Mouse (Mus musculus): Measurements from ENCODE around the gene Vmn1r196. TPM values are rescaled to one million over a fixed set of nuclear protein-coding genes. Genes with fewer than 3 reads are reported as not detected.
"Not testable (repeated sequence)": the region's sequence is repeated elsewhere in the genome, so short reads cannot be mapped to it uniquely, and the experiment has no call there.

Vmn1r196 gene
- not detected in 2 replicates for polyA plus RNA-seq (2015; fragmentation: Nextera tagmentation; extraction: Ambion mirVana)

DNA sequence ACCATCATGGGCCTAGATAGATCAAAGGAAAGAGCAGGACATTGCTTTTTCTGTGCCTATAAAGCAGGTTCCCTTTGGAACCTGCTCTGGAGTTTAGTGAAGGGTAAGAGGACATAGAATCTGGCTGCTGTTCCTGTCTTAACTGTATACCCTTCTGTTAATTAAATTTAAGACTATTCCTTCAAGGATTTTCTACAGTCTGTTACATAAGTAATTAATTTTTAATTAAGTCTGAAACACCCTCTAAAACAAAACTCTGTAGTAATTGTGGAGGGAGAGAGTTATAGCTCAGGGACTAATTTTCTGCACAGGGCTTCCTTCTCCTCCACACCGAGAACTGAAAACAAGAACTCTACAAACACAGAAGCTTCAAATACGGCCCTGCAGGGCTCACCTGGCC lies at the start of gene Vmn1r196:
Vmn1r196 (plus strand) TSS at position 301 of the 400 bp plus-strand sequence.
- Histone ChIP-seq H3K27ac (ENCODE audit: low read length) (no peak within 1 kb of the TSS), H3K27me3 (ENCODE audit: insufficient read depth, low read length) (no peaks in the 10 kb centered on the region), H3K9ac (replicated peaks; ENCODE audit: low read length) (no peak within 1 kb of the TSS), H3K36me3 (ENCODE audit: insufficient read depth, low read length) (no peaks in the 10 kb centered on the region), H3K4me1 (ENCODE audit: insufficient read depth, low read length) (no peaks in the 10 kb centered on the region), H3K9me3 (ENCODE audit: low read length) (no peaks in the 10 kb centered on the region), H3K4me3 (ENCODE audit: low read length) (no peak within 1 kb of the TSS), H3K4me2 (replicated peaks; ENCODE audit: low read depth, low read length) (no peak within 1 kb of the TSS)
- no peak for ATAC-seq (ENCODE audit: low FRiP score, low TSS enrichment)
- WGBS, result 77% methylated on average over 2 of the region's 2 CpGs

DNA sequence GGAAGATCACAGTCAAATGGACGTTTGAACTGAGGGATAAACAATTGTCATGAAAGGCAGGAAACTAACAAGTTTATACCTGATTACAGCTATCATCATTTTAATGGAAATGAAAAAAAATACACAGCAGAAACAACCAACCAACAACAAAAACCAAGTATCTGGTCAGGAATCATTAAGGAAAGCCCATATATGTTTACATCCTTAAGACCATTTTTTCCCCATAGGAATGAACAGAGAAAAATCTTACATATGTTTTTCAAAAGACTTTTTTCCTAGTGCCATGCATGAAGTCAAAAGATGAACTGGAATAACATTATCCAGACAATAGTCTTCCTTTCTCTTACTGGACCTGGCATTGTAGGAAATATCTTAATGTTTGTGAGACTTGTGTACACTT lies 45.8 kb upstream of the Vmn1r196 start, which contains the start of gene Vmn1r194:
Vmn1r194 (plus strand) TSS at position 301 of the 400 bp plus-strand sequence.
- no peaks in the 10 kb centered on the region for H3K4me1 ChIP-seq (ENCODE audit: insufficient read depth, low read length)
- H3K4me2 ChIP-seq (replicated peaks; ENCODE audit: low read depth, low read length), result no peak within 1 kb of the TSS
- ATAC-seq (ENCODE audit: low FRiP score, low TSS enrichment), result no peak
- no peaks in the 10 kb centered on the region for H3K36me3 ChIP-seq (ENCODE audit: insufficient read depth, low read length)
- H3K27me3 ChIP-seq (ENCODE audit: insufficient read depth, low read length), result no peaks in the 10 kb centered on the region
- H3K27ac ChIP-seq (ENCODE audit: low read length), result no peak within 1 kb of the TSS
- 33% methylated on average over 1 of the region's 1 CpGs for WGBS
- H3K9me3 ChIP-seq (ENCODE audit: low read length), result no peaks in the 10 kb centered on the region
- H3K9ac ChIP-seq (replicated peaks; ENCODE audit: low read length), result no peak within 1 kb of the TSS
- H3K4me3 ChIP-seq (ENCODE audit: low read length), result no peak within 1 kb of the TSS

DNA sequence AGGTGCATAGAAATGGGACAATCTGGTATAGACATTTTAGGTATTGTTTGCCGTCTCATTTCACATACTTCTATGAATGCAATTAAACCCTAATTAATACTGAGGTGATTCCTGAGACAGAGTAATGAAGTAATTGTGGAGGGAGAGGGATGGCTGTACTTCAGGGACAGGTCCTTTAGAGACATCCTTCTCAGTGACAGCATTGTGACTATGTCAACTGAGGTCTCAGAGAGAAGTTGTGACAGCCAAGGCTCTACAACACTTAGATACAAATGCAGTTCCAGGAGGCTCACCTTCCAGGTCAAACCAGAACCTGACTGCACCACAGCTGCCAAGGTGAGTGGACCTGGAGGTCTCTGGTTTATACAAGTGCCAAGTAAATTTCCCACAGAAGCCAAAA lies 19.5 kb upstream of the Vmn1r196 start, which contains the start of gene Vmn1r195:
Vmn1r195 (plus strand) TSS at position 301 of the 400 bp plus-strand sequence.
- not testable (repeated sequence) for H3K27me3 ChIP-seq (ENCODE audit: insufficient read depth, low read length); ATAC-seq (ENCODE audit: low FRiP score, low TSS enrichment); H3K9me3 ChIP-seq (ENCODE audit: low read length); H3K27ac ChIP-seq (ENCODE audit: low read length); H3K36me3 ChIP-seq (ENCODE audit: insufficient read depth, low read length); H3K9ac ChIP-seq (replicated peaks; ENCODE audit: low read length); H3K4me1 ChIP-seq (ENCODE audit: insufficient read depth, low read length); H3K4me2 ChIP-seq (replicated peaks; ENCODE audit: low read depth, low read length); H3K4me3 ChIP-seq (ENCODE audit: low read length)
- 88% methylated on average over 1 of the region's 1 CpGs for WGBS

DNA sequence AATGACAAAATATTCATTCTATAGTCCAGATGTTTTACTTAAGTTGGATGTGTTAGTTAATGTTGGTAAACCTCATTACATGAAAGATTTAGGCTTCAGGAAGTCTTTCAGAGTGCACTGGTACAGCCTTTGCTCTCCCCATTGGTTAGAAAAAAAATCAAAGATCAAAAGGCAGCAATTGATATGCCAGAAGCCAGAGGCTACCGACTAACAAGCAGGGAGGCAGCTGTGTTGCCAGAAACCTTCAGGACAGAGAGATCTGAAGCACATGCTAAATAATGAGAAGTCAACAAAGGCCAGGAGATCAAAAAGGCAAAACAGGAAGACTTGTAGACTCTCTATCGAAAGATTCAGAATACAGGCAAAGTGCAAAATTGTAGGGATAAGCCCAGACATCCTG lies 18.0 kb upstream of the Vmn1r196 start:
- H3K9ac ChIP-seq (replicated peaks; ENCODE audit: low read length), result no peak overlapping the region
- H3K4me3 ChIP-seq (ENCODE audit: low read length), result no peak overlapping the region
- no peaks in the 10 kb centered on the region for H3K9me3 ChIP-seq (ENCODE audit: low read length)
- no peaks in the 10 kb centered on the region for H3K36me3 ChIP-seq (ENCODE audit: insufficient read depth, low read length)
- H3K27me3 ChIP-seq (ENCODE audit: insufficient read depth, low read length), result no peaks in the 10 kb centered on the region
- no peak for ATAC-seq (ENCODE audit: low FRiP score, low TSS enrichment)
- 37% methylated on average over 2 of the region's 2 CpGs for WGBS
- no peak overlapping the region for H3K27ac ChIP-seq (ENCODE audit: low read length)
- H3K4me1 ChIP-seq (ENCODE audit: insufficient read depth, low read length), result no peaks in the 10 kb centered on the region
- no peak overlapping the region for H3K4me2 ChIP-seq (replicated peaks; ENCODE audit: low read depth, low read length)

DNA sequence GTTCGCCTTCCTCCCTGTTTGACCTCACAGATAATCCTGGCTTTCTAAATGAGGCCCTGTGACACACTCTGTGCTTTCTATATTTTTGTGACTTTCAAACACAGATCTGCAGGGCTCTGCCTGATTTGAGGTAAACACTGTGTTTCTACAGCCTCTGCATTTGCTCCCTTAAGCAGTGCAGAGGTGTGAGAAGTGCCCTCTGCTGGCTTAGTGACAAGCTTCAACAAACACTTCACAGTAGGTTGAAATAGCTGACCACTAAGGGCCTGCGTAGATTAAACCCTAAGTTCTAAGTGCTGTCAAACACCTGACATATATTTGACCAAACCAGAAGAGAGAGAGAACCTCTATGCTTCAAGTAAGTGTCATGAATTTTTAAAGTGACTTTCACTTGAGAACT lies 5.1 kb upstream of the Vmn1r196 start:
- no peak for ATAC-seq (ENCODE audit: low FRiP score, low TSS enrichment)
- Histone ChIP-seq H3K4me2 (replicated peaks; ENCODE audit: low read depth, low read length) (no peak overlapping the region), H3K4me3 (ENCODE audit: low read length) (no peak overlapping the region), H3K27ac (ENCODE audit: low read length) (no peak overlapping the region), H3K9ac (replicated peaks; ENCODE audit: low read length) (no peak overlapping the region), H3K9me3 (ENCODE audit: low read length) (no peaks in the 10 kb centered on the region), H3K4me1 (ENCODE audit: insufficient read depth, low read length) (no peaks in the 10 kb centered on the region), H3K36me3 (ENCODE audit: insufficient read depth, low read length) (no peaks in the 10 kb centered on the region), H3K27me3 (ENCODE audit: insufficient read depth, low read length) (no peaks in the 10 kb centered on the region)
- WGBS, result 68% methylated on average over 2 of the region's 2 CpGs

DNA sequence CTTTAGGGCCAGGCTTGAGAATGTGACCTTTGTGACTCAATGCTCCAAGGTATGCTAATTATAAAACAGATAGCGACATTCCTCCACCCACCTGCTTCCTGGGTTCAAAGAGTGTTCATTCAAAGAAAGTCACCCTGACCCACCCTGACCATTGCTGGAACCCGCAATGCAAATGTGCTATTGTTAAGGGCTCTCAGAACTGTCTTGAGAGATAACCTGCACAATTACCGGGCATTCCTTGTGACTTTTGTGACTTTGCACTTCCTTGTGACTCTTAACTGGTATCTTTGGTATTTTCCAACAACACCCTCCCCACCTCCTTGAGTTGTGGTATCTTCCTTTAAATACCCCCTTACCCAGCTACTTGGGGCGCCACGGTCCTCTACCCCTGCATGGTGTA lies 18.4 kb downstream of the Vmn1r196 start:
- not testable (repeated sequence) for H3K9ac ChIP-seq (replicated peaks; ENCODE audit: low read length); H3K4me3 ChIP-seq (ENCODE audit: low read length); ATAC-seq (ENCODE audit: low FRiP score, low TSS enrichment); H3K27me3 ChIP-seq (ENCODE audit: insufficient read depth, low read length); H3K36me3 ChIP-seq (ENCODE audit: insufficient read depth, low read length); H3K4me2 ChIP-seq (replicated peaks; ENCODE audit: low read depth, low read length); H3K27ac ChIP-seq (ENCODE audit: low read length); H3K4me1 ChIP-seq (ENCODE audit: insufficient read depth, low read length); H3K9me3 ChIP-seq (ENCODE audit: low read length)
- 90% methylated on average over 5 of the region's 5 CpGs for WGBS

DNA sequence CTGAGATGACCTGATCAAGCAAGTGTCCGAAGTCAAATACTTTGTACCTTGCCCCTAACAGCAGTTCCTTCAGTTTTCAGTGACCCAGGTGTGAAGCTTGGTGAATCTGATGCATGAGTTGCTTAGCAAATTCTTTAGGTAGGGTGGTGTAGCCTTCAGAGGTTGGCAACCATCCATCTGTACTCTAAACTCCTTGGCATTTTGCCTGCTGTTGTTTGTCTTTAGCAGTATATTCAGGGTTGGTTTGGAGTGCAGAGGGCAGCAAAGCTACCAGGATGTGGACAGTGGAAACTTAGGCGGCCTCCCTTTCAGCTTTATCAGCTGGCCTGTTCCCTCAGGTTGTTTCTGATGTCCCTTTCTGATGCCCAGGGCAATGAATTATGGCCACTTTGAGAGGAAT lies 25.6 kb downstream of the Vmn1r196 start:
- no peak overlapping the region for H3K4me3 ChIP-seq (ENCODE audit: low read length)
- no peak for ATAC-seq (ENCODE audit: low FRiP score, low TSS enrichment)

DNA sequence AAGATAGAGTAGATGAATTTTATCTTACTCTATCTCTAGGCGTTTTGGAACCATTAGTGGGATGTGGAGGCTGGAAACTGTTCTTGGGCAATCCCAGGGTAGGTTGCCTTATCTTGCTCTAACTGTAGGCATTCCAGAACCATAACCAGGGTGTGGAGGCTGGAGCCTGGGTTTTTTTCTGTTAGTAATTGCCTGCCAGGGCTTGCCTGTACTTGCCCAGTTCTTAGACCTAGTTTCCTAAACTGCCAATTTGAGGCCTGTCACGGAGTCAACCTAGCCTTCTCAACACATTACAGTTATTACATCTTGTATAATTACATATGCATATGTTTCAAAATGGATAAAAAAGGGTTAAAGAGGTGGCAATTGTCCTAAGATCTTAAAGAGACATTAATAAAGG lies 27.6 kb downstream of the Vmn1r196 start:
- H3K36me3 ChIP-seq (ENCODE audit: insufficient read depth, low read length), result no peaks in the 10 kb centered on the region
- no peak overlapping the region for H3K27ac ChIP-seq (ENCODE audit: low read length)
- 84% methylated on average over 2 of the region's 2 CpGs for WGBS
- no peaks in the 10 kb centered on the region for H3K4me1 ChIP-seq (ENCODE audit: insufficient read depth, low read length)
- no peak overlapping the region for H3K9ac ChIP-seq (replicated peaks; ENCODE audit: low read length)
- H3K9me3 ChIP-seq (ENCODE audit: low read length), result peaks cover 5% of the 10 kb centered on the region; the same call in 1 of the 2 replicates
- no peak for ATAC-seq (ENCODE audit: low FRiP score, low TSS enrichment)
- no peak overlapping the region for H3K4me2 ChIP-seq (replicated peaks; ENCODE audit: low read depth, low read length)
- no peak overlapping the region for H3K4me3 ChIP-seq (ENCODE audit: low read length)
- no peaks in the 10 kb centered on the region for H3K27me3 ChIP-seq (ENCODE audit: insufficient read depth, low read length)

More for the DNA sequence above, 25.6 kb downstream of the Vmn1r196 start:
- H3K27ac ChIP-seq (ENCODE audit: low read length), result no peak overlapping the region
- H3K27me3 ChIP-seq (ENCODE audit: insufficient read depth, low read length), result no peaks in the 10 kb centered on the region
- 82% methylated on average over 2 of the region's 2 CpGs for WGBS
- H3K4me1 ChIP-seq (ENCODE audit: insufficient read depth, low read length), result no peaks in the 10 kb centered on the region
- H3K36me3 ChIP-seq (ENCODE audit: insufficient read depth, low read length), result no peaks in the 10 kb centered on the region
- no peak overlapping the region for H3K4me2 ChIP-seq (replicated peaks; ENCODE audit: low read depth, low read length)
- no peak overlapping the region for H3K9ac ChIP-seq (replicated peaks; ENCODE audit: low read length)
- peaks cover 5% of the 10 kb centered on the region; the same call in 1 of the 2 replicates for H3K9me3 ChIP-seq (ENCODE audit: low read length)

DNA sequence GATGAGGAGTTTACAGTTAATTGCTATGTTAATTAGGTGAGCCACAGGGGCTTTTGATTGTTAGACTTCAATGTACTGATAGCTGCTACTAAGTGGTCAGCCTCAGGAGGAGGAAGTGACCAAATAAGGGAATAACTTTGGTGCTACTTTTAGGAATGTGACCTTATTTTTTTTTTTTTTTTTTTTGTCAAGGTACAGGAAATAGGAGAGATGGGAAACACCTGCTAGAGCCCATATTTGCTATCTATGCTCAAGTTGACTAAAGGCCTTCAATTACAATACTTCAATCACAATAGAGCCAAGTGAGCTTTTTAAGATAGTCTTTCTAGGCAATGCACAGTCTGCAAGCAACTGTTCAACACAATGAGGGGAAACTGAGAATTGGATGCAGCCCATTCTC lies 30.4 kb downstream of the Vmn1r196 start:
- no peaks in the 10 kb centered on the region for H3K4me1 ChIP-seq (ENCODE audit: insufficient read depth, low read length)
- H3K4me3 ChIP-seq (ENCODE audit: low read length), result no peak overlapping the region
- no peaks in the 10 kb centered on the region for H3K36me3 ChIP-seq (ENCODE audit: insufficient read depth, low read length)
- no peaks in the 10 kb centered on the region for H3K27me3 ChIP-seq (ENCODE audit: insufficient read depth, low read length)
- H3K4me2 ChIP-seq (replicated peaks; ENCODE audit: low read depth, low read length), result no peak overlapping the region
- no peak overlapping the region for H3K9ac ChIP-seq (replicated peaks; ENCODE audit: low read length)
- no peaks in the 10 kb centered on the region for H3K9me3 ChIP-seq (ENCODE audit: low read length)
- no peak overlapping the region for H3K27ac ChIP-seq (ENCODE audit: low read length)
- no peak for ATAC-seq (ENCODE audit: low FRiP score, low TSS enrichment)

DNA sequence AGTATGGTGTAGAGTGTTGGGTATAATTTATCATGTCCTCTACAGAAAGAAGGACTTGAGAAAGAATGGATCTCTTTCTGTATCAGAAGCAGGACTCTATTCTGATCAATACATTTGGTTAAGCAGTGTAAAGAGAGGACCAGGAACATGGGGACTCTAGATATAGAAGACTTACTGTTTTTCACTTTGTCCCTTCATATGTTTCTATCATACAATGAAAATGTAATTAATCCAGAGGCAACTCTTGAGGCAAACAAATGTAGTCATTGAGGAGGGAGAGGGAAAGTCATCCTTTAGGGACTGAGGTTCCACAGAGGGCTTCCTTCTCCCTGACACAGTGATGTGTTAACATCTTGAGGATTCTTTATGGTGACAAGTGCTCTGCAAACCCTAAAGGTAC lies 34.6 kb downstream of the Vmn1r196 start, which contains the start of gene Vmn1r197:
Vmn1r197 (plus strand) TSS at position 301 of the 400 bp plus-strand sequence.
- Histone ChIP-seq H3K9me3 (ENCODE audit: low read length) (no peaks in the 10 kb centered on the region), H3K27me3 (ENCODE audit: insufficient read depth, low read length) (no peaks in the 10 kb centered on the region), H3K36me3 (ENCODE audit: insufficient read depth, low read length) (no peaks in the 10 kb centered on the region), H3K4me3 (ENCODE audit: low read length) (no peak within 1 kb of the TSS), H3K9ac (replicated peaks; ENCODE audit: low read length) (no peak within 1 kb of the TSS), H3K27ac (ENCODE audit: low read length) (no peak within 1 kb of the TSS), H3K4me2 (replicated peaks; ENCODE audit: low read depth, low read length) (no peak within 1 kb of the TSS), H3K4me1 (ENCODE audit: insufficient read depth, low read length) (no peaks in the 10 kb centered on the region)
- no peak for ATAC-seq (ENCODE audit: low FRiP score, low TSS enrichment)
